Mouse (Mus musculus): Measurements from ENCODE around the gene Ccdc50. TPM values are rescaled to one million over a fixed set of nuclear protein-coding genes. Genes with fewer than 3 reads are reported as not detected.

Ccdc50 gene
- polyA plus RNA-seq, 1 experiment from 2014 or later = 44.9 TPM

- 0 out of 2 replicates have a peak, but pooled peaks cover 9% of the 10 kb centered on the region for H3K4me1 ChIP-seq (ENCODE audit: insufficient read depth, low read length)
- no peak overlapping the region for H3K9ac ChIP-seq (replicated peaks; ENCODE audit: low read length)
- no peak overlapping the region for H3K4me3 ChIP-seq (ENCODE audit: low read length)
- no peaks in the 10 kb centered on the region for H3K9me3 ChIP-seq (ENCODE audit: low read length)
- H3K36me3 ChIP-seq (ENCODE audit: insufficient read depth, low read length) = no peaks in the 10 kb centered on the region
- WGBS = 76% methylated on average over 2 of the region's 2 CpGs
- ATAC-seq (ENCODE audit: low FRiP score, low TSS enrichment) = peak; percentile 91
- H3K27ac ChIP-seq (ENCODE audit: low read length) = peak overlapping the region; percentile 68
- H3K27me3 ChIP-seq (ENCODE audit: insufficient read depth, low read length) = no peaks in the 10 kb centered on the region
- H3K4me2 ChIP-seq (replicated peaks; ENCODE audit: low read depth, low read length) = no peak overlapping the region
These were observed 13.4 kb upstream of the Ccdc50 start for GRCm38 (mm10) chr16:27375318-27375717.

- Histone ChIP-seq H3K9ac (replicated peaks; ENCODE audit: low read length) (no peak overlapping the region), H3K27ac (ENCODE audit: low read length) (no peak overlapping the region), H3K4me3 (ENCODE audit: low read length) (no peak overlapping the region), H3K27me3 (ENCODE audit: insufficient read depth, low read length) (no peaks in the 10 kb centered on the region), H3K9me3 (ENCODE audit: low read length) (no peaks in the 10 kb centered on the region), H3K4me2 (replicated peaks; ENCODE audit: low read depth, low read length) (no peak overlapping the region), H3K4me1 (ENCODE audit: insufficient read depth, low read length) (0 out of 2 replicates have a peak, but pooled peaks cover 9% of the 10 kb centered on the region), H3K36me3 (ENCODE audit: insufficient read depth, low read length) (no peaks in the 10 kb centered on the region)
- ATAC-seq (ENCODE audit: low FRiP score, low TSS enrichment) = no peak
These were observed 12.1 kb upstream of the Ccdc50 start for GRCm38 (mm10) chr16:27376556-27376955.

GRCm38 (mm10) chr16:27382217-27382616 lies 6.5 kb upstream of the Ccdc50 start:
- Histone ChIP-seq H3K27me3 (ENCODE audit: insufficient read depth, low read length) (no peaks in the 10 kb centered on the region), H3K27ac (ENCODE audit: low read length) (no peak overlapping the region), H3K4me1 (ENCODE audit: insufficient read depth, low read length) (peaks cover 4% of the 10 kb centered on the region), H3K4me3 (ENCODE audit: low read length) (no peak overlapping the region), H3K9me3 (ENCODE audit: low read length) (no peaks in the 10 kb centered on the region), H3K9ac (replicated peaks; ENCODE audit: low read length) (no peak overlapping the region), H3K36me3 (ENCODE audit: insufficient read depth, low read length) (no peaks in the 10 kb centered on the region), H3K4me2 (replicated peaks; ENCODE audit: low read depth, low read length) (no peak overlapping the region)
- ATAC-seq (ENCODE audit: low FRiP score, low TSS enrichment) = no peak
- WGBS = 82% methylated on average over 4 of the region's 4 CpGs

GRCm38 (mm10) chr16:27384893-27385603 lies 3.6 kb upstream of the Ccdc50 start:
- Histone ChIP-seq H3K9me3 (ENCODE audit: low read length) (no peaks in the 10 kb centered on the region), H3K4me3 (ENCODE audit: low read length) (no peak overlapping the region), H3K27ac (ENCODE audit: low read length) (no peak overlapping the region), H3K4me2 (replicated peaks; ENCODE audit: low read depth, low read length) (no peak overlapping the region), H3K27me3 (ENCODE audit: insufficient read depth, low read length) (no peaks in the 10 kb centered on the region), H3K36me3 (ENCODE audit: insufficient read depth, low read length) (no peaks in the 10 kb centered on the region), H3K4me1 (ENCODE audit: insufficient read depth, low read length) (peaks cover 19% of the 10 kb centered on the region), H3K9ac (replicated peaks; ENCODE audit: low read length) (no peak overlapping the region)
- WGBS = 80% methylated on average over 4 of the region's 4 CpGs
- no peak for ATAC-seq (ENCODE audit: low FRiP score, low TSS enrichment)

- Histone ChIP-seq H3K4me3 (ENCODE audit: low read length) (no peak overlapping the region), H3K4me2 (replicated peaks; ENCODE audit: low read depth, low read length) (no peak overlapping the region), H3K9ac (replicated peaks; ENCODE audit: low read length) (no peak overlapping the region), H3K9me3 (ENCODE audit: low read length) (no peaks in the 10 kb centered on the region), H3K36me3 (ENCODE audit: insufficient read depth, low read length) (no peaks in the 10 kb centered on the region), H3K4me1 (ENCODE audit: insufficient read depth, low read length) (peaks cover 25% of the 10 kb centered on the region), H3K27me3 (ENCODE audit: insufficient read depth, low read length) (no peaks in the 10 kb centered on the region), H3K27ac (ENCODE audit: low read length) (no peak overlapping the region)
- 86% methylated on average over 1 of the region's 1 CpGs for WGBS
- ATAC-seq (ENCODE audit: low FRiP score, low TSS enrichment) = no peak
These were observed 3.0 kb upstream of the Ccdc50 start for GRCm38 (mm10) chr16:27385649-27386048.

- Histone ChIP-seq H3K36me3 (ENCODE audit: insufficient read depth, low read length) (no peaks in the 10 kb centered on the region), H3K4me2 (replicated peaks; ENCODE audit: low read depth, low read length) (no peak overlapping the region), H3K9ac (replicated peaks; ENCODE audit: low read length) (no peak overlapping the region), H3K4me1 (ENCODE audit: insufficient read depth, low read length) (peaks cover 31% of the 10 kb centered on the region), H3K4me3 (ENCODE audit: low read length) (no peak overlapping the region), H3K9me3 (ENCODE audit: low read length) (no peaks in the 10 kb centered on the region), H3K27ac (ENCODE audit: low read length) (no peak overlapping the region), H3K27me3 (ENCODE audit: insufficient read depth, low read length) (no peaks in the 10 kb centered on the region)
- WGBS = 65% methylated on average over 4 of the region's 4 CpGs
- ATAC-seq (ENCODE audit: low FRiP score, low TSS enrichment) = no peak
These were observed 1.7 kb upstream of the Ccdc50 start for GRCm38 (mm10) chr16:27386850-27387407.

GRCm38 (mm10) chr16:27387634-27388611 lies 746 bp upstream of the Ccdc50 start:
- 43% methylated on average over 12 of the region's 12 CpGs for WGBS
- no peaks in the 10 kb centered on the region for H3K27me3 ChIP-seq (ENCODE audit: insufficient read depth, low read length)
- H3K27ac ChIP-seq (ENCODE audit: low read length) = peak overlapping the region; percentile 71
- no peak for ATAC-seq (ENCODE audit: low FRiP score, low TSS enrichment)
- H3K4me2 ChIP-seq (replicated peaks; ENCODE audit: low read depth, low read length) = peak overlapping the region; percentile 76
- H3K36me3 ChIP-seq (ENCODE audit: insufficient read depth, low read length) = no peaks in the 10 kb centered on the region
- peak overlapping the region; percentile 92 for H3K4me3 ChIP-seq (ENCODE audit: low read length)
- no peaks in the 10 kb centered on the region for H3K9me3 ChIP-seq (ENCODE audit: low read length)
- H3K4me1 ChIP-seq (ENCODE audit: insufficient read depth, low read length) = peaks cover 31% of the 10 kb centered on the region
- peak overlapping the region; percentile 98 for H3K9ac ChIP-seq (replicated peaks; ENCODE audit: low read length)

- peak overlapping the region; percentile 92 for H3K4me3 ChIP-seq (ENCODE audit: low read length)
- H3K36me3 ChIP-seq (ENCODE audit: insufficient read depth, low read length) = no peaks in the 10 kb centered on the region
- 26% methylated on average over 7 of the region's 7 CpGs for WGBS
- H3K4me2 ChIP-seq (replicated peaks; ENCODE audit: low read depth, low read length) = peak overlapping the region; percentile 76
- peak; percentile 25; the same call in 1 of the 2 replicates for ATAC-seq (ENCODE audit: low FRiP score, low TSS enrichment)
- peak overlapping the region; percentile 97 for H3K27ac ChIP-seq (ENCODE audit: low read length)
- H3K27me3 ChIP-seq (ENCODE audit: insufficient read depth, low read length) = no peaks in the 10 kb centered on the region
- H3K9me3 ChIP-seq (ENCODE audit: low read length) = no peaks in the 10 kb centered on the region
- peak overlapping the region; percentile 98 for H3K9ac ChIP-seq (replicated peaks; ENCODE audit: low read length)
- peaks cover 31% of the 10 kb centered on the region for H3K4me1 ChIP-seq (ENCODE audit: insufficient read depth, low read length)
These were observed 1.0 kb downstream of the Ccdc50 start for GRCm38 (mm10) chr16:27389534-27390282.

- H3K9me3 ChIP-seq (ENCODE audit: low read length) = no peaks in the 10 kb centered on the region
- peak overlapping the region; percentile 76 for H3K4me2 ChIP-seq (replicated peaks; ENCODE audit: low read depth, low read length)
- no peak for ATAC-seq (ENCODE audit: low FRiP score, low TSS enrichment)
- H3K27me3 ChIP-seq (ENCODE audit: insufficient read depth, low read length) = no peaks in the 10 kb centered on the region
- WGBS = 82% methylated on average over 4 of the region's 4 CpGs
- H3K27ac ChIP-seq (ENCODE audit: low read length) = no peak overlapping the region; the same call in 1 of the 2 replicates
- H3K36me3 ChIP-seq (ENCODE audit: insufficient read depth, low read length) = no peaks in the 10 kb centered on the region
- H3K9ac ChIP-seq (replicated peaks; ENCODE audit: low read length) = peak overlapping the region; percentile 98
- H3K4me1 ChIP-seq (ENCODE audit: insufficient read depth, low read length) = peaks cover 31% of the 10 kb centered on the region
- H3K4me3 ChIP-seq (ENCODE audit: low read length) = peak overlapping the region; percentile 92
These were observed 1.6 kb downstream of the Ccdc50 start for GRCm38 (mm10) chr16:27390306-27390705.
